Mouse (Mus musculus) thymus, postnatal 14 days (tissue): Measurements from ENCODE around the gene Tor3a.

Experiments
- DNase-seq: peaks from one replicate; pipeline ENCODE4 v3.0.0; 2021

Gene Tor3a

GRCm38 (mm10) chr1:156674195-156675000 lies at the start of gene Tor3a:
Gene Tor3a (minus strand): TSS chr1:156674356.
- peak; percentile 69 for DNase-seq

GRCm38 (mm10) chr1:156722089-156722488 lies 47.9 kb upstream of the Tor3a start:
- no peak for DNase-seq

- DNase-seq: no peak
Measured at GRCm38 (mm10) chr1:156720046-156720445, 45.9 kb upstream of the Tor3a start.

GRCm38 (mm10) chr1:156718950-156719805 lies 45.0 kb upstream of the Tor3a start, which contains the start of gene Fam20b:
Gene Fam20b (minus strand): TSS chr1:156719086.
- DNase-seq: peak; percentile 98

GRCm38 (mm10) chr1:156718286-156718949 lies 44.3 kb upstream of the Tor3a start:
- no peak for DNase-seq

- DNase-seq: no peak
Measured at GRCm38 (mm10) chr1:156717751-156718285, 43.7 kb upstream of the Tor3a start.

GRCm38 (mm10) chr1:156716681-156717080 lies 42.5 kb upstream of the Tor3a start:
- DNase-seq: no peak

GRCm38 (mm10) chr1:156710472-156711098 lies 36.4 kb upstream of the Tor3a start:
- peak; percentile 29 for DNase-seq

GRCm38 (mm10) chr1:156708672-156709071 lies 34.5 kb upstream of the Tor3a start:
- no peak for DNase-seq

- no peak for DNase-seq
Measured at GRCm38 (mm10) chr1:156705696-156706285, 31.6 kb upstream of the Tor3a start.

- no peak for DNase-seq
Measured at GRCm38 (mm10) chr1:156703444-156703843, 29.3 kb upstream of the Tor3a start.

GRCm38 (mm10) chr1:156702151-156702550 lies 28.0 kb upstream of the Tor3a start:
- DNase-seq: no peak

- DNase-seq: no peak
Measured at GRCm38 (mm10) chr1:156686025-156686661, 12.0 kb upstream of the Tor3a start.

- no peak for DNase-seq
Measured at GRCm38 (mm10) chr1:156679599-156679998, 5.4 kb upstream of the Tor3a start.

GRCm38 (mm10) chr1:156677230-156677629 lies 3.1 kb upstream of the Tor3a start:
- no peak for DNase-seq

GRCm38 (mm10) chr1:156676596-156676995 lies 2.4 kb upstream of the Tor3a start:
- DNase-seq: no peak

- DNase-seq: peak; percentile 60
Measured at GRCm38 (mm10) chr1:156676171-156676570, 2.0 kb upstream of the Tor3a start.

- peak; percentile 47 for DNase-seq
Measured at GRCm38 (mm10) chr1:156673476-156674194, 521 bp downstream of the Tor3a start.

GRCm38 (mm10) chr1:156672720-156673475 lies 1.3 kb downstream of the Tor3a start:
- DNase-seq: peak; percentile 66

- no peak for DNase-seq
Measured at GRCm38 (mm10) chr1:156671921-156672320, 2.2 kb downstream of the Tor3a start.
